Mouse (Mus musculus): Measurements from ENCODE around the gene Rpp25. TPM values are rescaled to one million over a fixed set of nuclear protein-coding genes. Genes with fewer than 3 reads are reported as not detected.

Gene Rpp25
- polyA plus RNA-seq, 1 experiment from 2014 or later = 0.77 TPM

DNA sequence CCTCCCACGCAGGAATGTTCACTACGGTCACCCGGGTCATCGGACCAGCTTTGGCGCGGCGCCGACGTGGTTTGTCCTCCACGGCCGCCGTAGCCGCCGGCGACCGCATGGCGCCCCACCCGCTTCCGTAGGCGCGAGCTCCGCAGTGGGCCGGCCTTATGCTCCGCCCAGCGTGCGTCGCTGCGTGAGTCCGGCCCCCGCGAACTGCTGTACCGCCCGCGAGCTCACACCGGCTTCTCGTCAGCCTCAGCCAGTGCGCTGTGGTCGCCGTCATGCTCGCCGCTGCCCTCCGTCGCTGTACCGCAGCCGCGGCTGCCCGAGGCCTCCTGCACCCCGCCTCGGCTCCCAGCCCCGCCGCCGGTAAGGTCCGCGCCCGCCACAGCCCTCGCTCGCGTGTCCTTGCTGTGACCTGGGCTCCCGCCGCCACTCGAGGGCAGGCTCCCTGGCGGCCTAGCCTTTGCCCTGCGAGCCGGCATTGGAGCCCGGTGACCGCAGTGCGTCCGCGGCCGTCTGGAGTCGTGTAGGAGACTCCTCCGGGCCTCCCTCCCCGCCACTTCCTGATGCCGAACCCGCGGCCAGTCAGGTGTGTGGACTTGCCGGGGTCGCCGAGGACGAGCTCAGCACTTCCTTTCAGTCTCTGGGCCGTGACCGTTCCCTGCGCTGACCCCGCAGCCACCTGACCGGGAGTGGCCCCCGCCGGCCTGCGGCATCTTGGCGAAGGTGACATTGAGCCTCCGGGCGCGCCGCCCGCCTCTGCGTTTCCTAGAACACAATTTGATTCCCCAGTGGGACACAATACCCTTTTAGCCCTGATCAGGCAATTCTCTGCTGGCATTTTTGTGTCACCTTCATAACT is 17.5 kb downstream of the Rpp25 start, which contains the start of gene Cox5a:
Gene Cox5a, plus strand, starts transcription at position 219 of the 856 bp plus-strand sequence.
- peak within 1 kb of the TSS; percentile 98 for H3K9ac ChIP-seq
- peak within 1 kb of the TSS; percentile 93 for H3K4me3 ChIP-seq (replicated peaks)
- H3K27ac ChIP-seq = peak within 1 kb of the TSS; percentile 97
- DNase-seq (peak; percentile 89), ATAC-seq (ENCODE audit: low read depth) (peak; percentile 98)
- H3K4me1 ChIP-seq (replicated peaks) = peaks cover 49% of the 10 kb centered on the region
- no peaks in the 10 kb centered on the region for H3K9me3 ChIP-seq (replicated peaks)
- under 1% methylated on average over 94 of the region's 95 CpGs for WGBS (ENCODE audit: insufficient replicate concordance)
- peak within 1 kb of the TSS; percentile 82 for H3K4me2 ChIP-seq
- H3K27me3 ChIP-seq = no peaks in the 10 kb centered on the region
- H3K36me3 ChIP-seq = no peaks in the 10 kb centered on the region

GRCm38 (mm10) chr9:57522114-57522860 is 18.5 kb downstream of the Rpp25 start:
- 30% methylated on average over 7 of the region's 7 CpGs for WGBS (ENCODE audit: insufficient replicate concordance)
- ATAC-seq (ENCODE audit: low read depth) (no peak), DNase-seq (no peak)
- no peaks in the 10 kb centered on the region for H3K9me3 ChIP-seq (replicated peaks)
- H3K9ac ChIP-seq = peak overlapping the region; percentile 98
- H3K27ac ChIP-seq = peak overlapping the region; percentile 97
- H3K4me3 ChIP-seq (replicated peaks) = peak overlapping the region; percentile 93
- H3K27me3 ChIP-seq = no peaks in the 10 kb centered on the region
- no peaks in the 10 kb centered on the region for H3K36me3 ChIP-seq
- peak overlapping the region; percentile 82 for H3K4me2 ChIP-seq
- peaks cover 55% of the 10 kb centered on the region for H3K4me1 ChIP-seq (replicated peaks)

DNA sequence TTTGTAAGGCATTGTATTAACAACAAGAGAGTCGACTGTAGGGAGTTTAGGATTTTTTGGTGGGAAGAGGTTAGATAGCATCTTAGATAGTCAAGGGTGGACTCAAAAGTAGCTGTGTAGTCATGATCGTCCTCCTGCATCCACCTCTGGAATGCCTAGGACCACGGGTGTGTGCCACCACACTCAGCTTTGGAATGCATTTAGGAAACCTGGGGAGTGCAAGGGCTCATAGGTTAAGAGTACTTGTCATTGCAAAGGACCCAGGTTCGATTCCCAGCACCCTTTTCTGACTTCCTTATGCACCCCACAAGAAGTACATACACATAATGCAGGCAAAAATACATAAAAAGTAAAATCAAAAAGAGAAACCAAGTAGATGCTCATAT is 19.0 kb downstream of the Rpp25 start:
- DNase-seq (no peak), ATAC-seq (ENCODE audit: low read depth) (no peak)
- Histone ChIP-seq H3K9me3 (replicated peaks) (no peaks in the 10 kb centered on the region), H3K4me2 (peak overlapping the region; percentile 82), H3K4me3 (replicated peaks) (peak overlapping the region; percentile 93), H3K27me3 (no peaks in the 10 kb centered on the region), H3K4me1 (replicated peaks) (peaks cover 55% of the 10 kb centered on the region), H3K36me3 (no peaks in the 10 kb centered on the region), H3K9ac (peak overlapping the region; percentile 98), H3K27ac (peak overlapping the region; percentile 97; the same call in 1 of the 2 replicates)
- 55% methylated on average over 4 of the region's 4 CpGs for WGBS (ENCODE audit: insufficient replicate concordance)

DNA sequence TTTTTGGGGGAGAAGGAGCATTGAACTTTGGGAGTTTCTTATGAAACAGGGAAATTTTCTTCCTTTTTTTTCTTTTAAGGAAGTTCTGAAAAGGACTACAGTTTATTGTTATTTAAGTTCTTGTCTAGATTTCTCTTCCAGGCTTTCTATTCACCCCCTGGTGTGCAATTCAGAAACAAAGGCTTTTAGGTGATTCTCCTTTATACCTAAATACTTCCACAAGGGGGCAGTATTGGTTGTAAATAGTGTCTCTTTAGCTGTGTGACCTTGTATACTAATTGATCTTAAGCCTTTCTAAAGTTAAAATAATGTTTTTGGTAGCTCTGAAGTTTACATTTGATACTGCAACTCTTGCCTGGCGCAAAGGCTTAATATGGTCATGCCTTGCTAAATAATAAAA is 19.9 kb downstream of the Rpp25 start:
- H3K9me3 ChIP-seq (replicated peaks) = no peaks in the 10 kb centered on the region
- 0 out of 2 replicates have a peak, but pooled peaks cover 3% of the 10 kb centered on the region for H3K36me3 ChIP-seq
- DNase-seq (no peak), ATAC-seq (ENCODE audit: low read depth) (no peak)
- H3K4me2 ChIP-seq = no peak overlapping the region
- 59% methylated on average over 1 of the region's 1 CpGs for WGBS (ENCODE audit: insufficient replicate concordance)
- peaks cover 55% of the 10 kb centered on the region for H3K4me1 ChIP-seq (replicated peaks)
- no peak overlapping the region for H3K9ac ChIP-seq
- H3K27ac ChIP-seq = no peak overlapping the region
- H3K4me3 ChIP-seq (replicated peaks) = no peak overlapping the region
- H3K27me3 ChIP-seq = no peaks in the 10 kb centered on the region

GRCm38 (mm10) chr9:57524439-57524838 is 20.6 kb downstream of the Rpp25 start:
- ATAC-seq (ENCODE audit: low read depth) (no peak), DNase-seq (no peak)
- Histone ChIP-seq H3K27ac (no peak overlapping the region), H3K4me1 (replicated peaks) (peaks cover 55% of the 10 kb centered on the region), H3K4me2 (no peak overlapping the region), H3K9me3 (replicated peaks) (no peaks in the 10 kb centered on the region), H3K4me3 (replicated peaks) (no peak overlapping the region), H3K27me3 (no peaks in the 10 kb centered on the region), H3K9ac (no peak overlapping the region), H3K36me3 (peaks cover 10% of the 10 kb centered on the region; the same call in 1 of the 2 replicates)

DNA sequence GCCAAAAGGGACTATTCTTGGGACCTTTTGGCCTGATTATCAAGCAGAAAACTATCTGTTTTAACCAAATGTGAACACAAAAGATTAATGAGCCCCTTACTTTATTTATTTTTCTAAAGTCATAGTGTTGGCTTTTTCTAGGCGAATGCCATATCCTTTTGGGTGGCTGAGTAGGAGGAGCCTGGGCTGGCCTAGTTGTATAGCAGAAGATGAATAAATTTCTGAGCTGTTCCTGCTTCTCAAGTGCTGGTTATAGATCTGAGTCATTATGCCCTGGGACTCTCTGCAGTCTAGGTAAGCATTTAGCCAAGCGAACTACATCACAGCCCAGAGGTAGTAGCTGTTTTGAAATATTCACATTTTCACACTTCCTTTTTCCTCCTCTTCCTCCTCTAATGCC is 21.7 kb downstream of the Rpp25 start:
- ATAC-seq (ENCODE audit: low read depth) (no peak), DNase-seq (no peak)
- Histone ChIP-seq H3K4me2 (no peak overlapping the region), H3K9ac (no peak overlapping the region), H3K27ac (0 out of 2 replicates have a peak overlapping the region, but pooled peaks have one; percentile 24), H3K4me1 (replicated peaks) (peaks cover 52% of the 10 kb centered on the region), H3K4me3 (replicated peaks) (no peak overlapping the region), H3K27me3 (no peaks in the 10 kb centered on the region), H3K9me3 (replicated peaks) (no peaks in the 10 kb centered on the region), H3K36me3 (peaks cover 19% of the 10 kb centered on the region; the same call in 1 of the 2 replicates)
- WGBS (ENCODE audit: insufficient replicate concordance) = 74% methylated on average over 2 of the region's 2 CpGs

- ATAC-seq (ENCODE audit: low read depth) = no peak
- H3K27me3 ChIP-seq = no peaks in the 10 kb centered on the region
- no peak overlapping the region for H3K9ac ChIP-seq
- no peak for DNase-seq
- H3K4me3 ChIP-seq (replicated peaks) = no peak overlapping the region
- peaks cover 25% of the 10 kb centered on the region for H3K36me3 ChIP-seq
- no peak overlapping the region for H3K27ac ChIP-seq
- H3K4me1 ChIP-seq (replicated peaks) = peaks cover 51% of the 10 kb centered on the region
- no peak overlapping the region for H3K4me2 ChIP-seq
- H3K9me3 ChIP-seq (replicated peaks) = no peaks in the 10 kb centered on the region
Observed at GRCm38 (mm10) chr9:57526435-57526834, 22.6 kb downstream of the Rpp25 start.

DNA sequence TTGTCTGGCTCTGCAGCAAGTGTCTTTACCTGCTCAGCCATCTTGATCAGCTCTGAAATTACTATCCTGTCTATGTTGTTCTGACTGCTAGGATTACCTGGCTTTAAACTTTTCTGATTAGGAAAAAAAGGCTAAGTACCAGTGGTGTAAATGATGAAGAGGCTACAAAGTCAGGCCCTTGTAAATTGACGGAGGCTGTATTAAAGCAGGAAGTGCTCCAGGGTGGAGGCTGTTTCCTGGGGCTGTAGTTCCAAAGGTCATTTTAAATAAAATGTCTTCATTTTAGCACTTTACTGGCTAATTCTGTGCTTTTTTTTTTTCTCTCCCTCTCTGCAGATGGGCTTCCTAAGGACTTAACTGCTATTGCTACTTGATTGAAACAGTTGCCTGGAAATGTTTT is 28.1 kb downstream of the Rpp25 start:
- H3K4me1 ChIP-seq (replicated peaks) = peaks cover 14% of the 10 kb centered on the region
- WGBS (ENCODE audit: insufficient replicate concordance) = 90% methylated on average over 1 of the region's 1 CpGs
- peaks cover 55% of the 10 kb centered on the region for H3K36me3 ChIP-seq
- H3K9ac ChIP-seq = no peak overlapping the region
- no peaks in the 10 kb centered on the region for H3K27me3 ChIP-seq
- DNase-seq (no peak), ATAC-seq (ENCODE audit: low read depth) (no peak)
- H3K4me3 ChIP-seq (replicated peaks) = no peak overlapping the region
- H3K27ac ChIP-seq = no peak overlapping the region
- H3K9me3 ChIP-seq (replicated peaks) = no peaks in the 10 kb centered on the region
- H3K4me2 ChIP-seq = no peak overlapping the region

DNA sequence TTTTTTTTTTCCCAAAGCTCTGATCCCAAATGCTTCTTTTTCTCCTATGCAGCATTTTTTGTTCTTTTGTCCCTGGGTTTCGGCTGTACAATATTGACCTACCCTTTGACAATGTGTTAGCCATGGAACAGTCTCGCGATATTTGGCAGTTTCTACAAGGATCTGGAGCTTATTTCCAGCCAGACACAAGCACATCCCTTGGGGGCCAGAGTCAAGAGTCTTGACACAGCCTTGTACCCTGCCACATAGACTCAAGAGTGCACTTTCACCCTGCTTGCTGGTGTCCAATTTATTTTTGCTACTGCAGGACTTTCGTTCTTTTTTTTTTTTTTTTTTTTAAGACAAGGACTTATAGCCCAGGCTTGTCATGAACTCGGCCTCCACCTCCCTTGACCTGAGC is 32.5 kb downstream of the Rpp25 start:
- peak overlapping the region; percentile 95 for H3K4me2 ChIP-seq
- no peak for DNase-seq
- H3K9me3 ChIP-seq (replicated peaks) = no peaks in the 10 kb centered on the region
- H3K27me3 ChIP-seq = no peaks in the 10 kb centered on the region
- no peak for ATAC-seq (ENCODE audit: low read depth)
- H3K9ac ChIP-seq = peak overlapping the region; percentile 94
- WGBS (ENCODE audit: insufficient replicate concordance) = 82% methylated on average over 5 of the region's 5 CpGs
- no peak overlapping the region for H3K27ac ChIP-seq
- peak overlapping the region; percentile 91; the same call in 1 of the 2 replicates for H3K4me3 ChIP-seq (replicated peaks)
- peaks cover 54% of the 10 kb centered on the region for H3K36me3 ChIP-seq
- H3K4me1 ChIP-seq (replicated peaks) = peaks cover 36% of the 10 kb centered on the region

- Histone ChIP-seq H3K4me3 (replicated peaks) (peak within 1 kb of the TSS; percentile 91), H3K9me3 (replicated peaks) (no peaks in the 10 kb centered on the region), H3K36me3 (peaks cover 49% of the 10 kb centered on the region), H3K4me1 (replicated peaks) (peaks cover 40% of the 10 kb centered on the region), H3K9ac (peak within 1 kb of the TSS; percentile 94), H3K27ac (peak within 1 kb of the TSS; percentile 85), H3K4me2 (peak within 1 kb of the TSS; percentile 95), H3K27me3 (no peaks in the 10 kb centered on the region)
- 2% methylated on average over 45 of the region's 45 CpGs for WGBS (ENCODE audit: insufficient replicate concordance)
- ATAC-seq (ENCODE audit: low read depth) (peak; percentile 89), DNase-seq (peak; percentile 86)
Observed at GRCm38 (mm10) chr9:57537044-57537727, 33.4 kb downstream of the Rpp25 start, which contains the start of gene Fam219b. Gene Fam219b (plus strand): TSS chr9:57537528.

DNA sequence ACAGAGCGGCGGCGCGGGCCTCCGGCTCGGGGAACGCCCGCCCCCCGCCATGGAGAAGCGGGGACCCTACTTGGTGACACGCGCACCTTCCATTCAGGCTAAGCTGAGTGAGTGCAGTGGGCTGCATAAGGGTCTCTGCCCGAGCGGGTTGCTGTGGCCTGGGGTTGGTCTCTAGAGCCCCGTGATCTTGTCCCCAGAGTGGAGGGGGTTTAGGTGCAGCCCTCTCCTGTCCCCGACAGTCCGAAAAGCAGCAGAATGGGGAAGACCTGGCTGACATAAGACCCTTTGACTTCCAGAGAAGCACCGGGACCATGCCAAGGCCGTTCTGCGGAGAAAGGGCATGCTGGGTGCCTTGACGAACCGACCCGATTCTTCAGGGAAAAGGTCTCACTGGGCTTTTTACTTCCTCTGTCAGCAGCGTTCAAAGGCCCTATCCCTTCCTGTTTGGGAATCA is 33.9 kb downstream of the Rpp25 start:
- Histone ChIP-seq H3K4me1 (replicated peaks) (peaks cover 40% of the 10 kb centered on the region), H3K36me3 (peaks cover 49% of the 10 kb centered on the region), H3K9ac (peak overlapping the region; percentile 94), H3K4me2 (peak overlapping the region; percentile 95), H3K9me3 (replicated peaks) (no peaks in the 10 kb centered on the region), H3K27me3 (no peaks in the 10 kb centered on the region), H3K27ac (peak overlapping the region; percentile 85), H3K4me3 (replicated peaks) (peak overlapping the region; percentile 91)
- under 1% methylated on average over 23 of the region's 24 CpGs for WGBS (ENCODE audit: insufficient replicate concordance)
- DNase-seq (no peak), ATAC-seq (ENCODE audit: low read depth) (peak; percentile 55)
